Comparison of ENCODE assay signal across 22 mouse cellular contexts in the genomic region with DNA sequence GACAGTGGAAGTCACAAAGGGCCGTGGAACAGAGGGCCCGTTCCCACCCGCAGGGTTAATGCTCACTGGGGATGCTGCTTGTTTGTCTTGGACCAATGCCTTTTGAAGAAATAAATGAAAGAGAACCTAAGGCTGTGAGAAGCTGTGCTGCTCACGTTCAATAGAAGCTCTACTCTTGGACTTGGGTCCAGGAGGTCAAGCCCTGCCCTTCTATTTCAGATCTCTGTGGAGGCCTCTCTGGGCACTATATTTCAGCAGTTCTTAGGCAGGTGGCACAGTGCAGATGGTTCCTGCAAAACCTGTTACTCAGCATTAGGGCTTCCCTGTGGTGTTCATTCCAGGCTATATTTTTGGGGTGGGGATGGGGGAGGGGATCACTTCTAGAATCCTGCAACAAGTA.
DNase-seq lines count a peak whose midpoint lies in the region; ATAC-seq lines count a peak whose summit lies in the region.
"Had no signal": no experiment of that assay in that cellular context is flagged by ENCODE, and none has a peak within 500 bp of the region (broad histone marks: within the 10 kb centered on the region; RNA-seq: fewer than 3 reads in every experiment).

No protein-coding gene starts in this region.

- H3K4me1 ChIP-seq in heart, embryonic 13.5 days, result peaks cover 31% of the 10 kb centered on the region
- H3K4me1 ChIP-seq in intestine, embryonic 15.5 days (replicated peaks), result peaks cover 20% of the 10 kb centered on the region; the same call in 1 of the 2 replicates
- H3K4me1 ChIP-seq in kidney, embryonic 16.5 days (ENCODE audit: insufficient read depth, low read length), result peaks cover 26% of the 10 kb centered on the region
- H3K4me1 ChIP-seq in liver, embryonic 12.5 days, result peaks cover 94% of the 10 kb centered on the region
- H3K4me1 ChIP-seq in midbrain, embryonic 10.5 days, result peaks cover 3% of the 10 kb centered on the region; the same call in 1 of the 2 replicates
- H3K4me1 ChIP-seq: midbrain, embryonic 15.5 days had no signal

- no peak for DNase-seq in heart, adult 11 months
- DNase-seq in adrenal gland, postnatal 4 days (ENCODE audit: low spot score in 2 of 2), result no peak
- no peak for DNase-seq in thymus, postnatal 10 days (ENCODE audit: low spot score in 2 of 2)
- DNase-seq in midbrain, embryonic 10.5 days (ENCODE audit: low spot score), result no peak
- DNase-seq: adrenal gland, postnatal 10 days; cerebellum, postnatal 10 days; left cerebral cortex, postnatal 4 days; lung, postnatal 10 days; right cerebral cortex, postnatal 14 days; thymus, adult 18-20 months had no signal

- H3K9ac ChIP-seq in heart, embryonic 13.5 days, result no peak overlapping the region
- H3K9ac ChIP-seq in intestine, embryonic 15.5 days, result no peak overlapping the region
- no peak overlapping the region for H3K9ac ChIP-seq in kidney, embryonic 16.5 days (replicated peaks; ENCODE audit: low read length)
- H3K9ac ChIP-seq in liver, embryonic 12.5 days, result no peak overlapping the region
- H3K9ac ChIP-seq: embryonic facial prominence, embryonic 13.5 days; liver, embryonic 15.5 days; midbrain, embryonic 15.5 days; neural tube, embryonic 15.5 days had no signal

- H3K4me2 ChIP-seq in heart, embryonic 13.5 days, result no peak overlapping the region
- no peak overlapping the region for H3K4me2 ChIP-seq in intestine, embryonic 15.5 days (replicated peaks)
- no peak overlapping the region for H3K4me2 ChIP-seq in kidney, embryonic 16.5 days (replicated peaks; ENCODE audit: low read depth, low read length)
- H3K4me2 ChIP-seq in liver, embryonic 12.5 days, result no peak overlapping the region
- H3K4me2 ChIP-seq: embryonic facial prominence, embryonic 13.5 days; liver, embryonic 15.5 days; midbrain, embryonic 15.5 days; neural tube, embryonic 15.5 days had no signal

- H3K4me3 ChIP-seq in heart, embryonic 13.5 days, result no peak overlapping the region
- H3K4me3 ChIP-seq in intestine, embryonic 15.5 days (replicated peaks), result no peak overlapping the region
- no peak overlapping the region for H3K4me3 ChIP-seq in kidney, embryonic 16.5 days (ENCODE audit: low read length)
- H3K4me3 ChIP-seq in liver, embryonic 12.5 days, result no peak overlapping the region
- H3K4me3 ChIP-seq in midbrain, embryonic 10.5 days, result no peak overlapping the region
- H3K4me3 ChIP-seq: embryonic facial prominence, embryonic 13.5 days; liver, embryonic 15.5 days; midbrain, embryonic 15.5 days; neural tube, embryonic 15.5 days had no signal

- H3K27me3 ChIP-seq in heart, embryonic 13.5 days (replicated peaks), result no peaks in the 10 kb centered on the region
- H3K27me3 ChIP-seq in intestine, embryonic 15.5 days (replicated peaks), result no peaks in the 10 kb centered on the region
- no peaks in the 10 kb centered on the region for H3K27me3 ChIP-seq in kidney, embryonic 16.5 days (ENCODE audit: insufficient read depth, low read length)
- H3K27me3 ChIP-seq in liver, embryonic 12.5 days (replicated peaks), result no peaks in the 10 kb centered on the region
- H3K27me3 ChIP-seq in midbrain, embryonic 10.5 days (ENCODE audit: low read depth, poor library complexity, severe bottlenecking), result 0 out of 2 replicates have a peak, but pooled peaks cover 3% of the 10 kb centered on the region
- H3K27me3 ChIP-seq: embryonic facial prominence, embryonic 13.5 days; liver, embryonic 15.5 days; megakaryocyte, embryonic 14.5 days; neural tube, embryonic 15.5 days had no signal

- WGBS in heart, embryonic 13.5 days, result 46% methylated on average over 4 of the region's 4 CpGs
- WGBS in intestine, embryonic 15.5 days, result 57% methylated on average over 4 of the region's 4 CpGs
- WGBS in kidney, embryonic 16.5 days, result 43% methylated on average over 4 of the region's 4 CpGs
- WGBS in liver, embryonic 12.5 days (ENCODE audit: insufficient replicate concordance), result 79% methylated on average over 4 of the region's 4 CpGs
- 70% methylated on average over 4 of the region's 4 CpGs for WGBS in midbrain, embryonic 10.5 days

- no peaks in the 10 kb centered on the region for H3K9me3 ChIP-seq in heart, embryonic 13.5 days
- H3K9me3 ChIP-seq in intestine, embryonic 15.5 days, result no peaks in the 10 kb centered on the region
- no peaks in the 10 kb centered on the region for H3K9me3 ChIP-seq in kidney, embryonic 16.5 days (ENCODE audit: low read length)
- H3K9me3 ChIP-seq in liver, embryonic 12.5 days (replicated peaks), result no peaks in the 10 kb centered on the region
- no peaks in the 10 kb centered on the region for H3K9me3 ChIP-seq in midbrain, embryonic 10.5 days (replicated peaks)
- H3K9me3 ChIP-seq: embryonic facial prominence, embryonic 13.5 days; G1E; liver, embryonic 15.5 days; megakaryocyte, embryonic 14.5 days; midbrain, embryonic 15.5 days; neural tube, embryonic 15.5 days had no signal

- ATAC-seq in heart, embryonic 13.5 days (ENCODE audit: extremely low read depth, insufficient number of reproducible peaks, low FRiP score, low TSS enrichment), result no peak
- ATAC-seq in intestine, embryonic 15.5 days, result peak; percentile 83
- 0 out of 2 replicates have a peak, but pooled peaks have one; percentile 35 for ATAC-seq in kidney, embryonic 16.5 days (ENCODE audit: low FRiP score, low TSS enrichment)
- ATAC-seq in liver, embryonic 12.5 days, result no peak
- ATAC-seq: activated CD4-positive, CD25-positive, alpha-beta regulatory T cell, adult 4 months; forebrain, embryonic 16.5 days; midbrain, embryonic 15.5 days had no signal

- H3K27ac ChIP-seq in heart, embryonic 13.5 days (replicated peaks), result 0 out of 2 replicates have a peak overlapping the region, but pooled peaks have one; percentile 24
- no peak overlapping the region for H3K27ac ChIP-seq in intestine, embryonic 15.5 days
- H3K27ac ChIP-seq in kidney, embryonic 16.5 days (ENCODE audit: low read length), result no peak overlapping the region
- H3K27ac ChIP-seq in liver, embryonic 12.5 days, result peak overlapping the region; percentile 43; the same call in 1 of the 2 replicates
- no peak overlapping the region for H3K27ac ChIP-seq in midbrain, embryonic 10.5 days (replicated peaks)
- H3K27ac ChIP-seq: embryonic facial prominence, embryonic 13.5 days; midbrain, embryonic 15.5 days; neural tube, embryonic 15.5 days had no signal

- no peaks in the 10 kb centered on the region for H3K36me3 ChIP-seq in heart, embryonic 13.5 days
- H3K36me3 ChIP-seq in intestine, embryonic 15.5 days, result no peaks in the 10 kb centered on the region
- H3K36me3 ChIP-seq in kidney, embryonic 16.5 days (ENCODE audit: insufficient read depth, low read length), result no peaks in the 10 kb centered on the region
- peaks cover 6% of the 10 kb centered on the region; the same call in 1 of the 2 replicates for H3K36me3 ChIP-seq in liver, embryonic 12.5 days
- no peaks in the 10 kb centered on the region for H3K36me3 ChIP-seq in midbrain, embryonic 10.5 days
- H3K36me3 ChIP-seq: embryonic facial prominence, embryonic 13.5 days; liver, embryonic 15.5 days; midbrain, embryonic 15.5 days; neural tube, embryonic 15.5 days had no signal

Comparison
In these comparisons a context has a peak if more than half of its experiments do, and no peak if none do; other contexts are left out.
1. ATAC-seq: peak in intestine, embryonic 15.5 days (single experiment) and kidney, embryonic 16.5 days (single experiment); none in heart, embryonic 13.5 days (single experiment) and liver, embryonic 12.5 days (single experiment).
2. H3K27ac ChIP-seq: peak in heart, embryonic 13.5 days (single experiment) and liver, embryonic 12.5 days (single experiment); none in intestine, embryonic 15.5 days (single experiment), kidney, embryonic 16.5 days (single experiment) and midbrain, embryonic 10.5 days (single experiment).